Mouse (Mus musculus) testis, postnatal 14 days (tissue): ENCODE results near the gene Rpap3.

Experiments
- DNase-seq: peaks from one replicate; pipeline ENCODE4 v3.0.0; 2021; ENCODE audit warnings: low spot score

Rpap3 gene

DNA sequence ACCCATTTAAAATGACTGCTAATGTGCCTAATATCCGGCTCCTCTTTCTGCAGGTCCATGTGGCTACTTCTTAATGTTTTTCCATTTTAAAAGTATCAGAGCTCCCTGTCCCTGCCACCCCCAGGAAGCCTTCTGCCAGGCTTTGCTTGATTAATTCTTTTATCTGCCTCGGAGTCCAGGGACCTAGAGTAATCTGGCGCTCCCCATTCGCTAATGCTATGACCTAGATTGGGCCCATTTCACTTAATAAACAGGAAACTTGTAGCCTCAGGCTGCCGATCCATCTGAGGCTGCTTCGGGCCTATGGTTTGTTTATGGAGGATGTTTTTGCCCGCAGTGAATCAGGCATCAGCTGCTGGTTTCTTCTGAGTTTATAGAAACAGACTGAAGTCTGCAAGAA lies 59.2 kb downstream of the Rpap3 start:
- no peak for DNase-seq

GRCm38 (mm10) chr15:97643986-97644385 lies 61.6 kb downstream of the Rpap3 start:
- no peak for DNase-seq
